Mouse (Mus musculus): Measurements from ENCODE around the gene Pml.

GRCm38 (mm10) chr9:58199381-58200269 lies 50.0 kb downstream of the Pml start:
- TF ChIP-seq EP300 (IDR thresholded peaks at IDR 0.05; ENCODE audit: low read depth): no peak
- no peak for TF ChIP-seq CTCF (IDR thresholded peaks at IDR 0.05; ENCODE audit: low read depth)
